Mouse (Mus musculus) heart, postnatal 36 days (tissue): ENCODE data around the gene Foxb1. TPM values are rescaled to one million over a fixed set of nuclear protein-coding genes. Genes with fewer than 3 reads are reported as not detected.

Experiments
- DNase-seq, 2 experiments: peaks; one replicate each; pipeline ENCODE4 v3.0.0; 2021 to 2022
- intact Hi-C: fragments of 180-260 bp; cut with DNase I; formaldehyde crosslinking; loops from one replicate; pipeline ENCODE4 v1.15.1; 2025
- total RNA-seq, 2 experiments: library from RNA; stranded (reverse); gene quantifications; 2 replicates each; pipeline ENCODE4 v1.2.3; 2021

Gene Foxb1
- total RNA-seq: not detected

DNA sequence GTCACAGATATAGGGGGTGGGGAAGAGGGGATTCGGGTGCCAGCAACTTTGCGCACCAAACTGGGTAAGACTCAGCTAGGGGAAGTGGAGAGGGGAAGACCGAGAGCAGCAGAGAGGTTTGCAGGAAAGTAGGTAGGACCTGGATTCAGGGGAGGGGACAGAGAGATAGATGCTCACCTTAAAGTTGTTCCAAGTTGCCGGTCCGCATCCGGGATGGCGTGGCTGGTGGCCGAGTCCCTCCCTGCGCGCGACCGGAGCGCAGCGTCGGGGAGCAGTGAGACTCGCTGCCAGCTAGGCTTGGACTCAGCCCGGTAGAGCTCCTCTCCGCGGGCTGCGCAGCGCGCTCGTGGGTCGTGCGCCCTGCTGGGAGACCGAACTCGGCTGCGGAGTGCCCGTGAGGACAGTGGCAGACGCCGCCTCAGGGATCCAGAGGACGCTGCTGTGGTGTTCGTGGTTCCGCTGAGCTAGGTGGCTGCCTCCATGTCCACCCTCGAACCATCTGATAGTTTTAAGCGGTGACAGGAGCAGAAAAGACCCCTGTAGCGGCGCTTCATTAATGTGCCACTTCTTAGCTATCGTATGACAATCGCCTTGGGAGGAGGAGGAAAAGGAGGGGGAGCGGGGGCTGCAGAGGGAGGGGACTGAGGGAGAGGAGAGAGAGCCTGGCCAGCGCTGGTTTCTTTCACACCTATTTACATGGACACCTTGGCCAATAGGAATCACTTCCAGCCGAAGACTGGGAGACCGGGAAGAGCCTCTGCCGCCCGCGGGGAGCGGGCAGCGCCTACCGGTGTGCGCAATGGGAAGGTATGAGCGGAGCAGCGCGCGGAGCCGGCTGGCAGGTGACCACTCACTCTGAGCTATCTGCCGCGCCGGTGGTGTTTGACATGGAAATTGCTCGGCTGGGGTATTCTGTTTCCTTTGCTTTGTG is at the start of gene Foxb1:
TSS of gene Foxb1 (minus strand) at position 570 of the 931 bp plus-strand sequence.
- DNase-seq: no peak
- intact Hi-C loops: no loop called here

- intact Hi-C loops: no loop called here
Measured at GRCm38 (mm10) chr9:69790562-69790961, 29.8 kb upstream of the Foxb1 start.

GRCm38 (mm10) chr9:69779996-69780395 is 19.3 kb upstream of the Foxb1 start:
- intact Hi-C loops: no loop called here
- no peak for DNase-seq

More at GRCm38 (mm10) chr9:69790562-69790961, 29.8 kb upstream of the Foxb1 start:
- DNase-seq: no peak

DNA sequence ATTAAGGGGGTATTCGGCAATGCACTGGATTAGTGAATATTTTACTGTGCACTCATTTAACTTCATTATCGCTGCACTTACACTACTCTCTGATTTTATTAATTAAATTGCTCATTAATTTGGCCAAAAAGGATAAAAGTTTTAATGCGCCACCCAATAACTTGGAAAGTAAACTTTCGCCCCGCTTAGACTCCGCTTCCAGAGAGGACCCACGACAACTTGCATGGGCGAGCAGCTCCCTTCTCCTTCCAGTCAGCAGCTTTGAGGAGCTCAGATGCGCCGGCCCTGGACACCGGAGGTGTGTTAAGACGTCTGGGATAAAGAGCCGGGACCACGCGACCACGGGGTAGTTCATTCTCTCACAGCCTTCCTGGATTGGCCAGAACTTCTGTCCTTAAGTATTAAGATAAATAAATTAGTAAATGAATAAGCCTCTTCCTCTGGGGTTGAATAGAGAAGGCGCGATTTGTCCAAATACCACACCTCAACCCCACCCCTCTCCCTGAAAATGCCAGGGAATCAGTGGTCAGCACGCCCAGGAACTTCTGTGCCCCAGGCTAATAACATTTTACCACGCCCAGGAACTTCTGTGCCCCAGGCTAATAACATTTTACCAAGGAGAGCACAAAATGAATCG is 9.3 kb upstream of the Foxb1 start:
- no peak for DNase-seq
- intact Hi-C loops: no loop called here

DNA sequence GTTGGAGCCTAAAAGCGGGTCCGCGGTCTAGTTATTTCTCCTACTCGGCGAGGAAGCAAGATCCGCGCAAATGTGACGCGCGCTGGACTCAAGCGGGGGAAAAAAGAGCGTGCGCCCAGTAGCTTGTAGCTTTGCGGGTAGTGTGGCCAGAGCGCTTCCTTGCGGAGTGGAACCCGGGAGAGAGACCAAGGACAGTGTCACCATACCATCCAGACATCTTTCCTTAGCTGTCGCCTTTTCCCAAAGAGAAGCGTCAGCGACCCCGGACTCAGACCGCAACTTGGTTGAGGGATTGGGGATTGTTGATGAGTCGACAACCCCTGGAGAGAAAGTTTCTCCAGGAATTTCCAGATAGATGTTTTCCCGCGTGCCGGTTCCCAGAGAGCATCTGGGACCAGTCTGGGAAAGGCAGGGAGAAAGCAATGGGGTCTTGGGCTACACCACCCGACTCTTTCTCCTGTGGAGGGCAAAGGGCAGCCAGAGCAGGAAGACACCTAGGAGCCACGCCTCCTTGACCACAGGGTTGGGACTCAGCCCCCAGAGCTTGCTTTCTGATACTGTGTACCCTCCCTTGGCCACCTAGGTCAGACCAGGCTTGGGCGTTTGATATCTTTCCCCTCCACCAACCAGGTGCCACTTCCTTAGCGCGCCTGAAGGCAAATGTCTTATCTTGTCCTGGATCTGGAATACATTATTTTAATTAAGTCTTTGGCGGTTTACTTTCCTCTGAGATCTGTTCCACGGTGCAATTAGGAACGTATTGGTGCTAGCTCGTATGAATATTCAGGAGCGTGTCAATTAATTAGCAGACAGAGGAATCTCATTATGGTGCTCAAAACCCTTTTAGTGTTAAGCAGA is 8.6 kb upstream of the Foxb1 start:
- intact Hi-C loops: no loop called here
- no peak for DNase-seq

GRCm38 (mm10) chr9:69768136-69768875 is 7.6 kb upstream of the Foxb1 start:
- no peak for DNase-seq
- intact Hi-C loops: no loop called here

GRCm38 (mm10) chr9:69767421-69767820 is 6.7 kb upstream of the Foxb1 start:
- no peak for DNase-seq
- intact Hi-C loops: no loop called here

- DNase-seq: no peak
- intact Hi-C loops: no loop called here
Measured at GRCm38 (mm10) chr9:69766936-69767335, 6.2 kb upstream of the Foxb1 start.

DNA sequence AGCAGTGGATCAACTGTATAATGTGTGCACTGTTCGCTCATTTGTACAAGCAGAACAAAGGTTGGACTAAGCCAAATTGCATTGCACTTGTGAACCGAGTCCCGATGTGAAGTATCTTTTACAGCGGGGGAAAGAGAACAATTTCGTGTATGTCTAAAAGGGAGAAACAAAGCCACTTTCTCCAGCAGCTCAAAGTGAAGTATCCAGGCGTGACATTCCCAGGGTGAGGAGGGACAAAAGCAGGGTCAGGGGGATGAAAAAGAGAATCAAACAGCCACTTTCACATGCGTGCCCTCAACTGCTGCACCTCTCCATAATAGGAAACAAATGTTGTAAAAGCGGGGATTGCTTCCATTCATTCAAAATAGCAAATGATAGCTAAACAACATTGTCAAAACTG is 5.6 kb upstream of the Foxb1 start:
- intact Hi-C loops: no loop called here
- no peak for DNase-seq

DNA sequence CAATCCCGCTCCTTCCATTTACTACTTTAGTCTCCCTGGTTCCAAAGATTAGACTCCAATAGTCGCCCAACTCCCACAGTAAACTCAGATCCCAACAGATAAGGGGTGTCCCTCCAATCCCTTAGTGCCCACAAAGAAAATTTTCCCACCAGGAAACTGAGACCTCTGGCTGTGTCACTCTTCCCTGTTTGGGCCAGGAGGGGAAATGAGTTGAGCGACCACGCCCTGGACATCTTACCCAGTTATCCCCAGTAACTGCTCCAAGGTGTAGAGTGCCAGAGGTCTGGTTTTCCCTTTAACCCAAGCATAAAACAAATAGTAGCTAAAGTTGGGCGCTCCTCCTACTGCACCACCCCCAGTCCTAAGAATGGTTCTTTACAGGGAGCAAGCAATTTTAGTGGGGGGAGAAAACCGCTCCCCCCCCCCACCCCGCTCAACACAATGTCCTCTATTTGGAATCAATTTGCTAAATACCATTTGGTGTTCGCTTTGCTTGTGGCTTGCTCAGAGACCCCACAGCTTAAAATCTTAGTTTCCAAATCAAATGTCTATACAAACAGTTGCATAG is 4.8 kb upstream of the Foxb1 start:
- DNase-seq: no peak
- intact Hi-C loops: no loop called here

DNA sequence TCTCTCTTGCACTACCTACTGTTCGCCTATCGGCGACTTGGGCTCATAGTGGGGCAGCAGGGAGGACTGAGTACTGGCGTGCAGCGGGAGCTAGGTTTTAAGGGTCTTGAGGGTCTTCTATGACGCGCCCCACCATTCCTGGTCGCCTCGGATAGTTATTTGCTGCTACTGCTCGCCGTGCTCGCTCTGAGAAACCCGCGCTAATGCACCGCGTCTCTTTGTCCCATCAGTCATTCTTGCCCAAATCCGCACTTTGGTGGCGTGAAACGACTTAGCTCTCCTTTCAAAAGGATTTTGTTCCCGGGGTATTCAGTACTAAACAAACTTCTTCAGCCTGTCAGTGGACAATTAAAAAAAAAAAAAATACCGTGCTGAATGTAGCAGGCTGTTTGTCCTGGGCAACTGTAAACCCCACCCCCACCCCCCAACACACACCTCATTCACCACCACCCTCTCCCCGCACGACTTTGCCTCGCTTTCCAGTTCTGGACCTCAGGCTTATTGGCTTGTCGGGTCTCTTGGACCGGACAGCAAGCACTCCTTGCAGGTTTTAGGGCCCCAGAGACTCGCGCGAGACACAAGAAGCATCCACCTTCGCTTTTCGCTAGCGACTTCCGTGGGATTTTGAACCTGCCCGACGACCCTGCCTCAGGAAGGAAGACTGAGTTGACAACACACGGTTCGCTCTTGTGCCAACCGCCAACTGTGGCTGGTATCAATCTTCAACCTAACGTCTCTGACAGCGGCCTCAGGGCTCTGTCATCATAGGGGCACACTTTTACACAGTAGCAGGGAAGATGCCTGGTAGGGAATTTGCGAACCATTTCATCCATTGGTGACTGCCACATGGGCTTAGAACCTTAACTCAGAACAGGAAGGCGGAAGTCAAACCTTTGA is 4.1 kb upstream of the Foxb1 start:
- intact Hi-C loops: no loop called here
- DNase-seq: no peak

DNA sequence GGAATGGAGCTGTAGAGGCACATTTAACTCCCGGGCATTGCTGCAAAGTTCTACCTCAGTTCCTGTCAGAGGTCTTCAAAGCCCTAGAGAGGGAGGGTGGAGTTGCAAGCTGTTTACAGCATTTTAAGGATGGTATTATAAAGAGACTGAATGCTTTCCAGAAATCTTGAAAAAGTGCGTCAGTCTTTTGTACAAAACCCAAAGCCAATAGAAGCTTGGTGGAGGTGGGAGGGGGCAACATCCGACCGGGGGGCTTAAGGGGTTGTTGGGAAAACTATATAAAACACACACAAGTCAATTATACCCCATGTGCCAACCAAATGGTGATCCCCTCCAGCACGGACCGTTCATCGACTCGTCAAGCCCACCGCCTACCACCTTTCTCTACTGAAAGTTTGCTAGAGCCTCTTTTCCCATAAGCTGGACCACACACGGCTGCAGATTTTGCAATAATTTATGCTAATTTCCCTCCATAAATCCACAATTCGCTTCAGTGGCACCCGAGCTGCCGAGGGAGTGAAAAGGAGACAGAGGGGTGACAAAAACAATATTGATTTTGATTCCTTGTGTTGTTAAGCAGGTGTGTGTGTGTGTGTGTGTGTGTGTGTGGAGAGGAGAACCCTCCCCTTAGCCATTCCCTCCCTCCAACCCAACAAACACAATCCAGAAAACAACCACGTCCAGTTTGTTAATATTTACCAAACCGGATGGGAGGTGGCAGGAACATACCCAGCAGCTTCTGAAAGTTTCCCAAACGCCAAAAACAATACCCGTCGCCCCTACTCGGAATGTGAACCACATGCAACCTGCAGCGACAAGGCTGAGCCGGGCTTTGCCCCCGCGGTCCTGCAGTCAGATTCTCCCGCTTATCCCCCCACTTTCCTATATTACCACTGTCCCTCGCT is 3.2 kb upstream of the Foxb1 start:
- intact Hi-C loops: no loop called here
- DNase-seq: no peak

GRCm38 (mm10) chr9:69762703-69763102 is 2.0 kb upstream of the Foxb1 start:
- DNase-seq: no peak
- intact Hi-C loops: no loop called here

- intact Hi-C loops: no loop called here
Measured at GRCm38 (mm10) chr9:69762221-69762620, 1.5 kb upstream of the Foxb1 start.

DNA sequence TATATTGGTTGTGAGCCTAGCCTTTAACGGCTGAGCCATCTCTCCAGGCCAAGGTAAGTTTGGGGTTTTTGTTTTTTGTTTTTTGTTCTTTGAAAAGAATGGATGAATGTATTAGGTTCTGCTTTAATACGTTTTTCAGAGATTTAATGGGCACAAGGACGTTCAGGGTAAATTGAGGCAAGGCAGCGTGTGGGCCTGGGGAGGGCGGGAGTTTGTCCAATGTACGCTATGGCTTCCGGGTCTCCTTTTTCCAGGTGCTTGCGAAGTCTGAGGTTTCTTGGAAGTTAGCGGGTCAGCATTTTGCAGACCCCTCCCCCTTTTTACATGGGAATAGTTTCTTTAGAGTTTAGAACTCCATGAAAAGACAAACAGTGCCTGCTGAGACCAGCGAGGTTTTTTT is 829 bp upstream of the Foxb1 start:
- intact Hi-C loops: no loop called here
- DNase-seq: no peak

More at GRCm38 (mm10) chr9:69762221-69762620, 1.5 kb upstream of the Foxb1 start:
- DNase-seq: no peak

DNA sequence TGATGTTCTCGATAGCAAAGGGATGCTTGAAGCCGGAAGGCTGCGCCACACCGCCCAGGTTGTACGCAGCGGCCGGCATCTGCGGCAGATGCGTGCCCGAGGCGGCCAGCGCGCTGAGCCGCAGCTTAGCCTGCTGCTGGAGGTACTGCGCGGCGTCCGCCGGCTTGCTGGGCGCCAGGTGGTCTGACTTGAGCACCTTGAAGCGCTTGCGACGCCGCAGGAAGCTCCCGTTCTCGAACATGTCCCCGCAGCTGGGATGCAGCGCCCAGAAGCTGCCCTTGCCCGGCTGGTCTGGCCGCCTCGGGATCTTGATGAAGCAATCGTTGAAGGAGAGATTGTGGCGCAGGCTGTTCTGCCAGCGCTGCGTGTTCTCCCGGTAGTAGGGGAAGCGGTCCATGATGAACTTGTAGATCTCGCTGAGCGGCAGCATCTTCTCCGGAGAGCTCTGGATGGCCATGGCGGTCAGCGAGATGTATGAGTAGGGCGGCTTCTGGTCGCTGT is 969 bp downstream of the Foxb1 start:
- DNase-seq: no peak
- intact Hi-C loops: no loop called here

DNA sequence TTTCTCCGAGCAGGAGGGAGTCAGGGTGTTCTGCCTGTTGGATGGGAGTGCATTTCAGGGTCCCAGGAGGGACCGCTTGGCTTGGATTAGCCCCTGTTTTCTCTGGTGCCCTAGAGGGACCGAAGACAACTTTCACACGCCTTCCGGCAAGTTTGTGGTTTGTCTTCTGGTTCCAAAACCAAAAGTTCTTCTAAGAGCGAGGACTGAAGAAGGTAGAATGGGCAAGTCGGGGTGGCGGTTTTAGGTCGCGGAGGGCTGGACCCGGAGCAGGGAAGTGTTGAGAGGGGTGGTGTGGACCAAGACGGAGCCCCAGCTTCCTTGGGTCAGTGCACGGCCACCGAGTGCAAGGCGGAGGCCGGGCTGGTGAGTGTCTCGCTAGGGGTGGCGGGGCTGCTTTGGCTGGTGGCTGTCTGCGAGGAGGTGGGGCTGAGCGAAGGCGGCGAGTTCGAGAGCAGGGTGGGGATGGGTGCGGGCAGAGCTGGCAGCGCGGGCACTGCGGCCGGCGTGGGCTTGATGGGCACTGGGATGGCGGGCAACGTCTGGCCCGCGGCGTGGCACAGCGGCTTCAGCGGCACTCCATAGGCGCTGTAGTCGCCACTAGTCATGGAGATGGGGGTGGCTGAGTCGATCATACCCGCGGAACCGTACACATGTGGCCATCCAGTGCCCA is 1.7 kb downstream of the Foxb1 start:
- intact Hi-C loops: no loop called here
- DNase-seq: no peak
